Mouse (Mus musculus): ENCODE measurements around the gene Btnl9.

DNA sequence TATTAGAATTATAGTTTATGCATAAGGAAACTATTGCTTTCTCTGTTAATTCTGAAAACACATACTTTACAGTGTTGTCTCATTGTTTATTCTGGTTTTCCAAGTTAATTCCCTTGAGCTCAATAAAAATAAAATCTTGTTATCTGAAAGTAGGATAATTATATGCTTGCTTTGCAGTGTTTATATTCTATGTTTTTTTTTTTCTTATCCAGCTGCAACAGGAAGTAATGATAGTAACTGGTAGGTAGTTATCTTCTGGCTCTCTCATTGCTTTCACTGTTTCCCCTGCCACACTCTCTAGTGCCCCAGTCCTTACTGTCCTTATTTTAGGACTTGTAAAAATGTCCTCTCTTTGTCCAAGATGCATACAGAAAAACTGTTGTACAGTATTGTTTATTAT is 13.7 kb upstream of the Btnl9 start:
- TF ChIP-seq ELF1 (IDR thresholded peaks at IDR 0.05; ENCODE audit: low read depth, low read length) (no peak), ZC3H11A (IDR thresholded peaks at IDR 0.05; ENCODE audit: low read depth, low read length) (0 out of 2 replicates have a peak, but pooled peaks have one; percentile 1), CTCF (IDR thresholded peaks at IDR 0.05 in 2 of 3, conservative IDR thresholded peaks at IDR 0.05 in 1 of 3; ENCODE audit: control insufficient read depth in 1 of 3, insufficient read depth in 1 of 3, low read depth in 2 of 3, low read length in 3 of 3, poor library complexity in 1 of 3, severe bottlenecking in 1 of 3) (no peak)
